Mouse (Mus musculus) midbrain, postnatal 0 days (tissue): ENCODE data around the gene Rbp7. TPM values are rescaled to one million over a fixed set of nuclear protein-coding genes. Genes with fewer than 3 reads are reported as not detected.

ENCODE experiments used
- ATAC-seq: fragments of 200-750 bp; cut with Nextera tagmentation; 2 replicates; pipeline ENCODE4 v1.8.0; 2017; ENCODE audit warnings: moderate number of reproducible peaks, mild to moderate bottlenecking, moderate TSS enrichment, moderate library complexity; ENCODE audit not compliant: low FRiP score
- DNase-seq: peaks from one replicate; pipeline ENCODE4 v3.0.0-alpha.2; 2015; ENCODE audit warnings: low spot score
- H3K27ac ChIP-seq: fragments of 300-500 bp; sonication (generic); 2 replicates; pipeline ENCODE4 v1.5.1; 2014; ENCODE audit warnings: low read depth, mild to moderate bottlenecking, low read length, mixed read lengths
- H3K27me3 ChIP-seq: fragments of 300-500 bp; sonication (generic); 2 replicates; pipeline ENCODE4 v1.6.1; 2014; ENCODE audit warnings: low read length, control low read depth, mixed read lengths; ENCODE audit not compliant: insufficient read depth
- H3K36me3 ChIP-seq: fragments of 300-500 bp; sonication (generic); 2 replicates; pipeline ENCODE4 v1.6.1; 2014; ENCODE audit warnings: low read length, control low read depth, mixed read lengths; ENCODE audit not compliant: insufficient read depth
- H3K4me1 ChIP-seq: fragments of 300-500 bp; sonication (generic); 2 replicates; pipeline ENCODE4 v1.6.1; 2014; ENCODE audit warnings: mild to moderate bottlenecking, control low read depth, antibody characterized with exemption, low read length, mixed read lengths; ENCODE audit not compliant: insufficient read depth
- H3K4me2 ChIP-seq: fragments of 300-500 bp; sonication (generic); 2 replicates; pipeline ENCODE4 v1.6.1; 2014; ENCODE audit warnings: low read depth, mild to moderate bottlenecking, low read length, mixed read lengths; ENCODE audit not compliant: poor library complexity, severe bottlenecking
- H3K4me3 ChIP-seq: fragments of 300-500 bp; sonication (generic); 2 replicates; pipeline ENCODE4 v1.5.1; 2014; ENCODE audit warnings: low read depth, mild to moderate bottlenecking, low read length, moderate library complexity
- H3K9ac ChIP-seq: fragments of 300-500 bp; sonication (generic); replicated peaks from 2 replicates; pipeline ENCODE4 v1.6.1; 2014; ENCODE audit warnings: mild to moderate bottlenecking, low read length, moderate library complexity, mixed read lengths; ENCODE audit not compliant: poor library complexity, severe bottlenecking
- H3K9me3 ChIP-seq: fragments of 300-500 bp; sonication (generic); 2 replicates; pipeline ENCODE4 v1.6.1; 2016; ENCODE audit warnings: low read length, control low read depth
- CTCF ChIP-seq: IDR thresholded peaks from 2 replicates; pipeline ENCODE4 v1.5.1; 2016; ENCODE audit warnings: antibody characterized with exemption, mild to moderate bottlenecking
- WGBS: fragments of 180-500 bp; shearing (Covaris S2); extraction: QIAGEN DNeasy Blood & Tissue Kit; methylation state at CpG from one replicate; pipeline ENCODE4 v1.1.7; 2014; 5-methylcytosine and 5-hydroxymethylcytosine counted together
- polyA plus RNA-seq: library from polyadenylated mRNA; unstranded; fragments of >200 nt; fragmentation: Nextera tagmentation; extraction: Ambion mirVana; gene quantifications from 2 replicates; pipeline ENCODE4 v1.2.1, GENCODE M21; 2015
- total RNA-seq: library from RNA; depleted of rRNA; stranded (reverse); fragments of >200 nt; gene quantifications from 2 replicates; pipeline ENCODE4 v1.2.3, GENCODE M21; 2014

The Rbp7 gene
- total and polyA plus RNA-seq, 2 experiments from 2014 or later = 0.44 TPM; not detected in 1

DNA sequence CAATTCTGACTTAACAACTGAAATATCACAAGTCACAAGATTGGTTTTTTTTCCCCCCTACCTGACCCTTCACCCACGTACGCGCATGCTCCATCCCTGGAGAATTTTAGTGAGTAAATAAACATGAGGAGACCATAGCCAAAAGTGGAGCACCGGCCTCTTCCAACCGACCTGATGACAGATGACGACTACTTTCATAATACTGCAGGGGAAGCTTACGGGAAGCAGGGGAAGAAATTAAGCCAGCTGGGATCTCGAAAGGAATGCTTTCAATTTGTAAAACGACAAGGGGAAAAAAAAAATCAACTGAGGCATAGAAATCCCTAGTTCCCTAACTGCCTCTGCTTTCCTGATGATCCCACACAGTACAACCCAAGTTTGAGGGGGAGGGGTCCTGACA is 30.0 kb downstream of the Rbp7 start:
- no peaks in the 10 kb centered on the region for H3K36me3 ChIP-seq
- peaks cover 8% of the 10 kb centered on the region; the same call in 1 of the 2 replicates for H3K4me1 ChIP-seq
- 1% methylated on average over 9 of the region's 9 CpGs for WGBS
- H3K4me2 ChIP-seq = peak overlapping the region; percentile 66
- H3K9me3 ChIP-seq = no peaks in the 10 kb centered on the region
- H3K27me3 ChIP-seq = no peaks in the 10 kb centered on the region
- H3K9ac ChIP-seq = peak overlapping the region; percentile 69
- no peak overlapping the region for H3K27ac ChIP-seq
- peak overlapping the region; percentile 95 for H3K4me3 ChIP-seq
- no peak for DNase-seq
- no peak for TF ChIP-seq CTCF
- ATAC-seq = no peak

DNA sequence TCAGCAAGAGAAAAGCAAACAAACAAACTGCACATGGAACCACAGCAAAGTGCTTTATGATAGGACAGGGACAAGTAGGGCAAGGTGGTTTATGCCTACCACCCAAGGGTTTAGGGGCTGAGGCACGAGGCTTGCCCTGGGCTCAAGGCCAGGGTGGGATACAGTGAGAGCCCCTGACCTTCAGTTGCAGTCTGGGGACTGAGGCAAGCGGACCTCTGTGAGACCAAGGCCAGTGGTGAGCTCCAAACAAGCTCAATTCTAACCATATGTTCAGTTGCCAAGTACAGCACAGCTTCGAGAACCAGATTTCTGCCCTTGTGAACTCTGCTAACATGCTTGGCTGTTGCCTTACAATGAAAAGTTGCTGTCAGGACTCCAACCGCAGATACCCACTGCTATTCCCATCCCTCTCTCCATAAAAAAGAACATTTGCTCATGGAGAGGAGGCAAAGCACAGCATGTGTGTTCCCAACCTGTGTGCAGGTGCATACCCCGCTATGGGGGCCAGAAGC is 36.9 kb downstream of the Rbp7 start:
- no peaks in the 10 kb centered on the region for H3K27me3 ChIP-seq
- no peak overlapping the region for H3K4me2 ChIP-seq
- H3K9ac ChIP-seq = no peak overlapping the region
- WGBS = 84% methylated on average over 5 of the region's 5 CpGs
- no peak overlapping the region for H3K27ac ChIP-seq
- H3K4me1 ChIP-seq = peaks cover 5% of the 10 kb centered on the region; the same call in 1 of the 2 replicates
- no peaks in the 10 kb centered on the region for H3K9me3 ChIP-seq
- no peak overlapping the region for H3K4me3 ChIP-seq
- DNase-seq (no peak), ATAC-seq (no peak)
- no peaks in the 10 kb centered on the region for H3K36me3 ChIP-seq
- TF ChIP-seq CTCF = no peak

DNA sequence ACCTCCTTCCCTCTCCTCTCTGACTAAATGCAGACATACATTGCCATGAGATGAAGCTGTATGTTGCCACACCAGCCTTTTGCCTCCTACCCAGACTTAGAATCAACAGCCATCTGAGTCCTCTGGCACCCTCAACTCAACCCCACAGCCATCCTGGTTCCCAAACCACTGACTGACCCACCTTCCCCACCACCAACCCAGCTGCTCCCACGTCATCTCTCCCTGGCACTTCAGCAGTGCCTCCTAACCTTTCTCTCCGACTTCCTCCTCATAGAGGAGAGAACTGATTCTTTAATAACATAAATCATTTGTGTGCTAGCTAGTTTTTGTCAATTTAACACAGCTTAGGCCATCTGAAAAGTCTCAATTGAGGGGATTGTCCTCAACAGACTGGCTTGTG is 37.8 kb downstream of the Rbp7 start:
- no peak for TF ChIP-seq CTCF
- DNase-seq (no peak), ATAC-seq (no peak)
- no peaks in the 10 kb centered on the region for H3K27me3 ChIP-seq
- H3K36me3 ChIP-seq = no peaks in the 10 kb centered on the region
- no peak overlapping the region for H3K27ac ChIP-seq
- H3K9me3 ChIP-seq = no peaks in the 10 kb centered on the region
- no peak overlapping the region for H3K9ac ChIP-seq
- H3K4me2 ChIP-seq = no peak overlapping the region
- WGBS = 91% methylated on average over 2 of the region's 2 CpGs
- peaks cover 5% of the 10 kb centered on the region; the same call in 1 of the 2 replicates for H3K4me1 ChIP-seq
- H3K4me3 ChIP-seq = no peak overlapping the region

DNA sequence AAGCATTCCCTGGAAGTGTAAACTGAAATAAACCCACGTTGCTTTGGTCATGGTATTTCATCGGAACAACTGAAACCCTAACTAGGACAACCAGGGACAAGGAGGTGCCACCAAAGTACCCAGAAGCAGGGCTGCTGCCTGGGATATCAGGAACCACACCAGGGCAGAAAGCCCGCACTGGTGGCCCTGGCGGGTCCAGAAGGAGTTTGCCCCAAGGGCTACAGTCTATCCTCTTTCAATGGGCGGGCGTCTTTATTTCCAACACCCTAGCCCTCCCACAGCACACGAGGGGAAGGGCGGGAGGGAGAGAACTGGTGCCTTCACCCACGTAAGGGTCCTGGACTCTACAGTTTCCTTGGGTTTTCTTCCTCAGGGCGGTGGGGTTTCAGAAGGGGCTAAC is 38.4 kb downstream of the Rbp7 start:
- no peaks in the 10 kb centered on the region for H3K27me3 ChIP-seq
- no peak for ATAC-seq
- H3K9ac ChIP-seq = no peak overlapping the region
- 0 out of 2 replicates have a peak overlapping the region, but pooled peaks have one; percentile 26 for H3K27ac ChIP-seq
- no peaks in the 10 kb centered on the region for H3K36me3 ChIP-seq
- no peak overlapping the region for H3K4me2 ChIP-seq
- no peak for DNase-seq
- no peak overlapping the region for H3K4me3 ChIP-seq
- 81% methylated on average over 10 of the region's 10 CpGs for WGBS
- H3K9me3 ChIP-seq = no peaks in the 10 kb centered on the region
- H3K4me1 ChIP-seq = peaks cover 1% of the 10 kb centered on the region; the same call in 1 of the 2 replicates
- TF ChIP-seq CTCF = no peak

DNA sequence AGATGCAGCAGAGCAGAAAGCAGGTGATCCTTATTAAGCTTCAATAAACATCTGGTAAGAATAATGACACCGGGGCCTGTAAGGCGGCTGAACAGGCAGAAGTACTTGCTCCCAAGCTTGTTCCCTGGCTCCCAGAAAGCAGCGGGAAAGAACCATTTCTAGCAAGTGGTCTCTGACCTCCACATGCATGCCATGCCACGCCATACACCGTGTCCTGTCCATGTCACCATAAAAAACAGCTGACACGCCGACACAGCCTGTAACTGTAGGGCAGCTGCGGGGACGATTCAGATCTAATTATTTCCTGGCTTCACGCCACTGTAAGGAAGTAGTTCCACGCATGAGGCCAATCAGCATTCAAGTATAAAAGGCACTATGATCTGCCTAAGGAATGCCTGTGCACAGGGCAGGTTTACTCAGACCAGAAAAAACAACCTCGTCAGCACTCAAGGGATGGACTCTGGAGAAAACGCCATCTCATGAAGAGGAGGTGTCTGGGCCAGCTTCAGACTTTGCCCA is 39.1 kb downstream of the Rbp7 start:
- Histone ChIP-seq H3K27ac (peak overlapping the region; percentile 26; the same call in 1 of the 2 replicates), H3K27me3 (no peaks in the 10 kb centered on the region), H3K9me3 (no peaks in the 10 kb centered on the region), H3K4me3 (no peak overlapping the region), H3K4me1 (no peaks in the 10 kb centered on the region), H3K36me3 (no peaks in the 10 kb centered on the region), H3K9ac (no peak overlapping the region), H3K4me2 (no peak overlapping the region)
- WGBS = 54% methylated on average over 13 of the region's 13 CpGs
- ATAC-seq (no peak), DNase-seq (peak; percentile 21)
- no peak for TF ChIP-seq CTCF

DNA sequence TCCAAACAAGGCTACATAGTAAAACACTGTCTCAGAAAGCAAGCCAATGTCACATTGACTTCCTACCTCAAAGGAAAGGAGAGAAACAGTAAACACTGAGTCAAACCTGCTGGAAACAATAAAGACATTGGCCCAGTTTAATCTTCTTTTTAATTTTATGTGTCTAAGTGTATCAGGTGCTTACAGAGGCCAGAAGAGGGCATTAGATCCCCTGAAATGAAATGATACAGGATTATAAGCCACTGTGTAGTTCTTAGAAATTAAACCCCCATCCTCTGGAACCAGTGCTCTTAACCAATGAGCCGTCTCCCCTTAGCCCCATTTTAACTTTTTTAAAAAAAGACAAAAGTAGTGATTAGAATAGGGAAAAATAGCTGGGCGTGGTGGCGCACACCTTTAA is 40.5 kb downstream of the Rbp7 start:
- no peak for DNase-seq
- 86% methylated on average over 3 of the region's 3 CpGs for WGBS
- H3K27ac ChIP-seq = no peak overlapping the region
- no peak overlapping the region for H3K9ac ChIP-seq
- no peak overlapping the region for H3K4me3 ChIP-seq
- no peaks in the 10 kb centered on the region for H3K27me3 ChIP-seq
- TF ChIP-seq CTCF = peak; percentile 54
- no peak overlapping the region for H3K4me2 ChIP-seq
- no peaks in the 10 kb centered on the region for H3K4me1 ChIP-seq
- no peak for ATAC-seq
- H3K36me3 ChIP-seq = no peaks in the 10 kb centered on the region
- H3K9me3 ChIP-seq = no peaks in the 10 kb centered on the region
